Mouse (Mus musculus): ENCODE measurements around the gene Ing2. TPM values are rescaled to one million over a fixed set of nuclear protein-coding genes. Genes with fewer than 3 reads are reported as not detected.

The Ing2 gene
- polyA plus RNA-seq, 1 experiment from 2014 or later, result 7.3 TPM

- WGBS, result 72% methylated on average over 4 of the region's 4 CpGs
- no peak overlapping the region for H3K27ac ChIP-seq (ENCODE audit: low read depth, low read length)
- ATAC-seq (ENCODE audit: low read depth), result no peak
These were observed 38.2 kb downstream of the Ing2 start for GRCm38 (mm10) chr8:47637152-47637551.

GRCm38 (mm10) chr8:47636032-47636431 is 39.3 kb downstream of the Ing2 start:
- Histone ChIP-seq H3K4me3 (ENCODE audit: low read depth, low read length) (no peak overlapping the region), H3K27me3 (ENCODE audit: control insufficient read depth, insufficient read depth, low read length) (no peaks in the 10 kb centered on the region), H3K4me2 (ENCODE audit: low read depth, low read length) (no peak overlapping the region), H3K9ac (replicated peaks; ENCODE audit: low read depth, low read length) (no peak overlapping the region), H3K36me3 (ENCODE audit: control insufficient read depth, insufficient read depth, low read length) (no peaks in the 10 kb centered on the region), H3K27ac (ENCODE audit: low read depth, low read length) (no peak overlapping the region), H3K4me1 (ENCODE audit: control insufficient read depth, insufficient read depth, low read length) (no peaks in the 10 kb centered on the region), H3K9me3 (ENCODE audit: control insufficient read depth, low read length) (no peaks in the 10 kb centered on the region)
- 81% methylated on average over 3 of the region's 3 CpGs for WGBS
- no peak for ATAC-seq (ENCODE audit: low read depth)

More at GRCm38 (mm10) chr8:47637152-47637551, 38.2 kb downstream of the Ing2 start:
- Histone ChIP-seq H3K4me2 (ENCODE audit: low read depth, low read length) (no peak overlapping the region), H3K4me3 (ENCODE audit: low read depth, low read length) (no peak overlapping the region), H3K9me3 (ENCODE audit: control insufficient read depth, low read length) (no peaks in the 10 kb centered on the region), H3K4me1 (ENCODE audit: control insufficient read depth, insufficient read depth, low read length) (no peaks in the 10 kb centered on the region), H3K27me3 (ENCODE audit: control insufficient read depth, insufficient read depth, low read length) (no peaks in the 10 kb centered on the region), H3K36me3 (ENCODE audit: control insufficient read depth, insufficient read depth, low read length) (no peaks in the 10 kb centered on the region), H3K9ac (replicated peaks; ENCODE audit: low read depth, low read length) (no peak overlapping the region)

- no peak for ATAC-seq (ENCODE audit: low read depth)
- Histone ChIP-seq H3K4me3 (ENCODE audit: low read depth, low read length) (no peak overlapping the region), H3K36me3 (ENCODE audit: control insufficient read depth, insufficient read depth, low read length) (no peaks in the 10 kb centered on the region), H3K27me3 (ENCODE audit: control insufficient read depth, insufficient read depth, low read length) (no peaks in the 10 kb centered on the region), H3K9ac (replicated peaks; ENCODE audit: low read depth, low read length) (no peak overlapping the region), H3K27ac (ENCODE audit: low read depth, low read length) (no peak overlapping the region), H3K4me1 (ENCODE audit: control insufficient read depth, insufficient read depth, low read length) (no peaks in the 10 kb centered on the region), H3K4me2 (ENCODE audit: low read depth, low read length) (no peak overlapping the region), H3K9me3 (ENCODE audit: control insufficient read depth, low read length) (no peaks in the 10 kb centered on the region)
- 52% methylated on average over 10 of the region's 10 CpGs for WGBS
These were observed 40.5 kb downstream of the Ing2 start for GRCm38 (mm10) chr8:47634791-47635341.

- no peaks in the 10 kb centered on the region for H3K9me3 ChIP-seq (ENCODE audit: control insufficient read depth, low read length)
- H3K4me3 ChIP-seq (ENCODE audit: low read depth, low read length), result no peak overlapping the region
- no peak overlapping the region for H3K9ac ChIP-seq (replicated peaks; ENCODE audit: low read depth, low read length)
- H3K36me3 ChIP-seq (ENCODE audit: control insufficient read depth, insufficient read depth, low read length), result no peaks in the 10 kb centered on the region
- 94% methylated on average over 1 of the region's 1 CpGs for WGBS
- no peaks in the 10 kb centered on the region for H3K4me1 ChIP-seq (ENCODE audit: control insufficient read depth, insufficient read depth, low read length)
- no peak overlapping the region for H3K4me2 ChIP-seq (ENCODE audit: low read depth, low read length)
- H3K27ac ChIP-seq (ENCODE audit: low read depth, low read length), result no peak overlapping the region
- ATAC-seq (ENCODE audit: low read depth), result no peak
- H3K27me3 ChIP-seq (ENCODE audit: control insufficient read depth, insufficient read depth, low read length), result no peaks in the 10 kb centered on the region
These were observed 54.2 kb downstream of the Ing2 start for GRCm38 (mm10) chr8:47621144-47621543.

Other genes with a start within 250 kb of the Ing2 start
- 39.6 and 49.7 TPM in 2 replicates for gene Stox2, start 229.2 kb downstream of the Ing2 start, polyA plus RNA-seq (2014; fragmentation: Nextera tagmentation; extraction: Ambion mirVana)
- gene Trappc11, start 142.1 kb downstream of the Ing2 start, polyA plus RNA-seq (2014; fragmentation: Nextera tagmentation; extraction: Ambion mirVana), result 42.7 and 51.0 TPM in 2 replicates
- gene Rwdd4a, start 141.9 kb downstream of the Ing2 start, polyA plus RNA-seq (2014; fragmentation: Nextera tagmentation; extraction: Ambion mirVana), result 32.8 and 35.2 TPM in 2 replicates
- 33.6 and 35.3 TPM in 2 replicates for gene Cdkn2aip, start 38.4 kb upstream of the Ing2 start, polyA plus RNA-seq (2014; fragmentation: Nextera tagmentation; extraction: Ambion mirVana)
- gene Cldn24, start 146.6 kb upstream of the Ing2 start, polyA plus RNA-seq (2014; fragmentation: Nextera tagmentation; extraction: Ambion mirVana), result not detected in 2 replicates
- gene Cldn22, start 148.9 kb upstream of the Ing2 start, polyA plus RNA-seq (2014; fragmentation: Nextera tagmentation; extraction: Ambion mirVana), result not detected in 2 replicates